Mouse (Mus musculus) spleen, adult 2 months (tissue): ENCODE measurements around the gene Hist1h1t. TPM values are rescaled to one million over a fixed set of nuclear protein-coding genes. Genes with fewer than 3 reads are reported as not detected.
"Not testable (repeated sequence)": the region's sequence is repeated elsewhere in the genome, so short reads cannot be mapped to it uniquely, and the experiment has no call there.

Experiments
- DNase-seq, 2 experiments: peaks; one replicate each; pipeline versions ENCODE4 v3.0.0 to v3.0.0-alpha.2; 2012 to 2021; ENCODE audit warnings: low spot score in 2 of 2, low read depth in 1 of 2
- H3K27ac ChIP-seq: fragments of 200-500 bp; 2 replicates; pipeline ENCODE4 v1.5.1; 2012; ENCODE audit warnings: low read length, inconsistent platforms; ENCODE audit not compliant: insufficient read depth
- H3K27me3 ChIP-seq: fragments of 200-500 bp; 2 replicates; pipeline ENCODE4 v1.6.1; 2012; ENCODE audit warnings: mild to moderate bottlenecking, moderate library complexity, low read length, inconsistent platforms; ENCODE audit not compliant: control insufficient read depth, insufficient read depth
- H3K36me3 ChIP-seq: fragments of 200-500 bp; 2 replicates; pipeline ENCODE4 v1.6.1; 2012; ENCODE audit warnings: mild to moderate bottlenecking, low read length, inconsistent platforms; ENCODE audit not compliant: control insufficient read depth, insufficient read depth
- H3K4me1 ChIP-seq: fragments of 200-500 bp; 2 replicates; pipeline ENCODE4 v1.6.1; 2011; ENCODE audit warnings: inconsistent platforms; ENCODE audit not compliant: control insufficient read depth, insufficient read depth, insufficient read length
- H3K4me3 ChIP-seq: fragments of 200-500 bp; 2 replicates; pipeline ENCODE4 v1.5.1; 2011; ENCODE audit warnings: mild to moderate bottlenecking, inconsistent platforms; ENCODE audit not compliant: insufficient read depth, insufficient read length; ENCODE audit errors: extremely low read depth
- CTCF ChIP-seq: fragments of 200-500 bp; IDR thresholded peaks from 2 replicates; pipeline ENCODE4 v1.5.1; 2011; ENCODE audit warnings: mild to moderate bottlenecking, inconsistent platforms; ENCODE audit not compliant: insufficient read depth, insufficient read length, insufficient replicate concordance; ENCODE audit errors: extremely low read depth
- POLR2A ChIP-seq: fragments of 200-500 bp; IDR thresholded peaks from 2 replicates; pipeline ENCODE4 v1.6.1; 2011; ENCODE audit warnings: low read depth, low read length, inconsistent platforms
- WGBS: fragments of 180-500 bp; shearing (Covaris S2); methylation state at CpG from one replicate; pipeline ENCODE4 v1.1.7; 2018; 5-methylcytosine and 5-hydroxymethylcytosine counted together
- polyA plus RNA-seq: library from polyadenylated mRNA; depleted of rRNA; stranded (reverse); fragments of >200 nt; gene quantifications from 2 replicates; pipeline ENCODE4 v1.2.3, GENCODE M21; 2012; rRNA removed

Hist1h1t gene
- not detected in 2 replicates for polyA plus RNA-seq

- Histone ChIP-seq H3K27ac (0 out of 2 replicates have a peak within 1 kb of the TSS, but pooled peaks have one; percentile 2), H3K27me3 (no peaks in the 10 kb centered on the region), H3K4me1 (peaks cover 4% of the 10 kb centered on the region), H3K4me3 (no peak within 1 kb of the TSS), H3K36me3 (no peaks in the 10 kb centered on the region)
- DNase-seq, result no peak
- 72% methylated on average over 13 of the region's 13 CpGs for WGBS
- no peak for TF ChIP-seq CTCF
- TF ChIP-seq POLR2A, result no peak
Measured at GRCm38 (mm10) chr13:23695514-23695913, at the start of gene Hist1h1t. TSS of gene Hist1h1t (plus strand) at chr13:23695814.

GRCm38 (mm10) chr13:23659636-23660366, 35.8 kb upstream of the Hist1h1t start:
- 55% methylated on average over 6 of the region's 6 CpGs for WGBS
- H3K4me1 ChIP-seq, result no peaks in the 10 kb centered on the region
- no peaks in the 10 kb centered on the region for H3K27me3 ChIP-seq
- H3K36me3 ChIP-seq, result no peaks in the 10 kb centered on the region
- TF ChIP-seq POLR2A (no peak), CTCF (no peak)
- H3K4me3 ChIP-seq, result no peak overlapping the region
- H3K27ac ChIP-seq, result no peak overlapping the region
- no peak for DNase-seq

GRCm38 (mm10) chr13:23662536-23662935, 33.1 kb upstream of the Hist1h1t start:
- Histone ChIP-seq H3K27me3 (no peaks in the 10 kb centered on the region), H3K4me1 (no peaks in the 10 kb centered on the region), H3K4me3 (no peak overlapping the region), H3K36me3 (no peaks in the 10 kb centered on the region), H3K27ac (no peak overlapping the region)
- WGBS, result 64% methylated on average over 3 of the region's 3 CpGs
- DNase-seq, result no peak
- no peak for TF ChIP-seq CTCF
- TF ChIP-seq POLR2A, result no peak

- Histone ChIP-seq H3K4me3 (no peak overlapping the region), H3K27me3 (no peaks in the 10 kb centered on the region), H3K36me3 (no peaks in the 10 kb centered on the region), H3K27ac (no peak overlapping the region), H3K4me1 (peaks cover 4% of the 10 kb centered on the region)
- WGBS, result 90% methylated on average over 6 of the region's 6 CpGs
- no peak for TF ChIP-seq CTCF
- no peak for TF ChIP-seq POLR2A
- DNase-seq, result no peak
Measured at GRCm38 (mm10) chr13:23681990-23682582, 13.5 kb upstream of the Hist1h1t start.

GRCm38 (mm10) chr13:23682623-23682946, 13.0 kb upstream of the Hist1h1t start:
- DNase-seq, result no peak
- Histone ChIP-seq H3K4me1 (peaks cover 4% of the 10 kb centered on the region), H3K4me3 (peak overlapping the region; percentile 8; the same call in 1 of the 2 replicates), H3K27me3 (no peaks in the 10 kb centered on the region), H3K36me3 (no peaks in the 10 kb centered on the region), H3K27ac (peak overlapping the region; percentile 5)
- TF ChIP-seq POLR2A (no peak), CTCF (no peak)
- WGBS, result 54% methylated on average over 1 of the region's 1 CpGs

- not testable (repeated sequence) for H3K27me3 ChIP-seq, H3K36me3 ChIP-seq, H3K4me1 ChIP-seq, DNase-seq
- Histone ChIP-seq H3K4me3 (peak overlapping the region; percentile 68; the same call in 1 of the 2 replicates), H3K27ac (peak overlapping the region; percentile 99)
- WGBS, result 15% methylated on average over 20 of the region's 30 CpGs
Measured at GRCm38 (mm10) chr13:23682947-23683754, 12.5 kb upstream of the Hist1h1t start.
